Mouse (Mus musculus) cerebellum, adult 2 months (tissue): ENCODE measurements at regions not wholly inside any gene's neighbourhood (a gene's known extent, or its start where the extent isn't known, plus 50 kb on each side); places are given as distances from the start of the nearest gene placed in this dataset.

ENCODE experiments used
- DNase-seq, 2 experiments: peaks; one replicate each; pipeline ENCODE4 v3.0.0; 2021
- H3K27ac ChIP-seq: fragments of 200-500 bp; 2 replicates; pipeline ENCODE4 v1.5.1; 2012; ENCODE audit warnings: low read length, control low read depth, inconsistent platforms; ENCODE audit not compliant: insufficient read depth
- H3K27me3 ChIP-seq: fragments of 200-500 bp; 2 replicates; pipeline ENCODE4 v1.6.1; 2012; ENCODE audit warnings: inconsistent platforms, mild to moderate bottlenecking, low read length, moderate library complexity; ENCODE audit not compliant: control insufficient read depth, insufficient read depth
- H3K4me1 ChIP-seq: fragments of 200-500 bp; 2 replicates; pipeline ENCODE4 v1.6.1; 2011; ENCODE audit warnings: low read length; ENCODE audit not compliant: control insufficient read depth, insufficient read depth
- H3K4me3 ChIP-seq: fragments of 200-500 bp; replicated peaks from 2 replicates; pipeline ENCODE3; 2011; ENCODE audit warnings: mild to moderate bottlenecking, low read depth, low read length, control low read depth; ENCODE audit not compliant: insufficient read depth
- CTCF ChIP-seq: fragments of 200-500 bp; IDR thresholded peaks from 2 replicates; pipeline ENCODE4 v1.5.1; 2011; ENCODE audit warnings: low read depth, mild to moderate bottlenecking, control low read depth, low read length, moderate library complexity, borderline replicate concordance; ENCODE audit not compliant: insufficient read depth
- POLR2A ChIP-seq: fragments of 200-500 bp; IDR thresholded peaks from 2 replicates; pipeline ENCODE4 v1.6.1; 2011; ENCODE audit warnings: low read length, control low read depth, borderline replicate concordance; ENCODE audit not compliant: insufficient read depth
- WGBS: fragments of 180-500 bp; shearing (Covaris S2); methylation state at CpG from one replicate; pipeline ENCODE4 v1.1.7; 2018; 5-methylcytosine and 5-hydroxymethylcytosine counted together

DNA sequence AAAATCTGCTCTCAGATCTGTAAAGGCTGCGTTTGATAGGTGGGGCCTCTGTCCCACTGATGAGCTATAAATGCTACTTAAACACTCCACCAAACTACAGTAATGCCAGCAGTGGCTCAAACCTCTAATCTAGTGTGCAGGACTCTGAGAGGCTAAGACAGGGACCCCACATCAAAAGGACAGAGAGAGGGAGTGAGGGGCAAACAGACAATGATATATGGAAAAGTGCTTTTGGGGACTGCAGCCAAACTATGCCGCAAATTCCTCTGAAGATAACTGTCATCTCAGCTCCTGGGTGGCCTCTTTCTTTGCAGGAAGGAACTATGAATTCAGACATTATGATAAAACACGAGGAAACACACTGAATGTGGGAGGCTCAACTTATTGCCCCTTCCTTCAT, 138.9 kb upstream of the Ddit4l start:
- Histone ChIP-seq H3K27me3 (no peaks in the 10 kb centered on the region), H3K4me3 (no peak overlapping the region), H3K27ac (no peak overlapping the region), H3K4me1 (peaks cover 2% of the 10 kb centered on the region; the same call in 1 of the 2 replicates)
- TF ChIP-seq POLR2A: no peak
- no peak for TF ChIP-seq CTCF
- no peak for DNase-seq
- 64% methylated on average over 3 of the region's 3 CpGs for whole genome bisulfite sequencing

DNA sequence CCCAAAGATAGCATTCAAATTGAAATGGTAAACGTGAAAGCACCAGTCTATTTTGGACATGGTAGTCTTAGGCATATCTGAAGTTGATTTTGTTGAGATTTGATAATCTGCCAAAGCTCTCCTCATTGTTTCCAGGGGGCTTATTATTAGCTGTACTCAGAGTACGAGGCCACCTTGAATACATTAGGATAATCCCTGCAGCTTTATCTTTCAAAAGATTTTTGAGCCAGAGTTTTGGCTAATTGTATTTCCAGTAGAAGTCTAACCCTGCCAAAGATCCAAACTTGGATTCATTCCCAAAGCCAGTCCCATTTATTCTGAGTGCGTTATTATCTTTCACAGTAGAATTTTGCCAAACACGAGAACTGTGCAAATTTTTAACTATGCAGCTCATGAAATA, 138.4 kb upstream of the Ddit4l start:
- 7% methylated on average over 4 of the region's 4 CpGs for WGBS
- Histone ChIP-seq H3K4me3 (no peak overlapping the region), H3K27ac (no peak overlapping the region), H3K4me1 (peaks cover 2% of the 10 kb centered on the region; the same call in 1 of the 2 replicates), H3K27me3 (no peaks in the 10 kb centered on the region)
- no peak for TF ChIP-seq POLR2A
- no peak for TF ChIP-seq CTCF
- DNase-seq: peak in 1 of 2 experiments; percentile 29

DNA sequence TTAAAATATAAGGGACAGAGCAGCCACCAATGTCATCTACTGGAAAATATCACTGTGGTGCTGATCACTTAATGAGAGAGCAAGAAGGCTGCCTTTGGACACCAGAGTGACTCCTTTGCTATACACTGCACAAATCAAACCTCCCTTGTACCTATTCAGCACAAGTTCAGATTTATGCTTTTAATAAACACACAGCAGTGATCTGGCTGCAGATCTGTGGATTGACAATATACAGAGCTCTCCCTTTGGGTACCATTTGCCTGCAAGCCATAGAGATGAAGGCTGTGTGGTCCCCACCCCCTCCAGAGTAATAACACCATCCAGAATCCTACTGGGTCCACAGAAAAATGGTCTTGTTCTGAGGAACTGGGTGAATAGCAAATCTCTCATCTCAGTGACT, 131.8 kb upstream of the Ddit4l start:
- Histone ChIP-seq H3K27ac (no peak overlapping the region), H3K27me3 (no peaks in the 10 kb centered on the region), H3K4me3 (no peak overlapping the region), H3K4me1 (no peaks in the 10 kb centered on the region)
- TF ChIP-seq CTCF (no peak), POLR2A (no peak)
- no peak for DNase-seq

DNA sequence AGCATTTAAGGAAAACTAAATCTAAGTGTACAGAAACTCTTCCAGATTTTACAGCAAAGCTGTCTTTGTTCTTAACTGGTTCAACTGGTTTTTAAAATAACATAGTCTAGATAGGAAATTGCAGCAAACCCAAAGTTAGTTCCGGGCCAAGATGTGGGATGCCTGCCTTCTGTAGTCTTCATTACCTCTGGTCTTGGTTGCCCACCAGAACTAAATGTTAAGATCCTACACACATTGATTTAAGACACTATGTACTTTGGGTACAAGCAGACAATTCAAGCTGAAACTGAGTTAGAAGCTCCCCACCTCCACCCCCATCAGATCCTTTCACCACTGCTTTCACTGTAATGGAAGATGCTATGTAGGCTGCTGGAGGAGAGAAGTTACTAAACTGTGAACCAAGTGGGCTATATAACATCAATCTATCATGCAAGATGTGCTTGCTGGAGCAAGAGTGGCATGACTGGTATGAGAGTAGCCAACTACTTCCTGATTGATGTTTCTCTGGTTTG, 129.8 kb upstream of the Ddit4l start:
- H3K4me1 ChIP-seq: no peaks in the 10 kb centered on the region
- H3K27me3 ChIP-seq: no peaks in the 10 kb centered on the region
- TF ChIP-seq POLR2A: no peak
- no peak for TF ChIP-seq CTCF
- 95% methylated on average over 1 of the region's 1 CpGs for WGBS
- no peak for DNase-seq
- H3K4me3 ChIP-seq: no peak overlapping the region
- H3K27ac ChIP-seq: no peak overlapping the region

DNA sequence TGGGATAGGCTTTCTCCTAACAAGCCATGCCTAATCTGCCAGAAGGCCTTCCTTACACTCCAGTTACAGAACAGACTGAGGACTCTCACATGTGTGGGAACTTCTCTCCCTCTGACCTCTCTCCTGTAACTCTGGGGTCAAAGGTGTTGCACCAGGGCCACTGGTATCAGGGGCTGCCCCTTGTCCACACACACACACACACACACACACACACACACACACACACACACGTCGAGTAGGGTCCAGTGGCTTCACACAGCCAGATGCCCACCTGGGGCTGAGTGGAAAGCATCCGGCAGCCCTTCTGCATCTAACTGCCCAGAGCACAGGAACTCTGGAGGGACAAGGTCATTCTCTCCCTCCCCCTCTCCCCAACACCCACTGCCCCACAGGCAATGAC, 123.1 kb upstream of the Ddit4l start:
- Histone ChIP-seq H3K27me3 (no peaks in the 10 kb centered on the region), H3K4me3 (no peak overlapping the region), H3K27ac (no peak overlapping the region), H3K4me1 (no peaks in the 10 kb centered on the region)
- DNase-seq: no peak
- WGBS: 32% methylated on average over 3 of the region's 3 CpGs
- TF ChIP-seq CTCF (no peak), POLR2A (no peak)

DNA sequence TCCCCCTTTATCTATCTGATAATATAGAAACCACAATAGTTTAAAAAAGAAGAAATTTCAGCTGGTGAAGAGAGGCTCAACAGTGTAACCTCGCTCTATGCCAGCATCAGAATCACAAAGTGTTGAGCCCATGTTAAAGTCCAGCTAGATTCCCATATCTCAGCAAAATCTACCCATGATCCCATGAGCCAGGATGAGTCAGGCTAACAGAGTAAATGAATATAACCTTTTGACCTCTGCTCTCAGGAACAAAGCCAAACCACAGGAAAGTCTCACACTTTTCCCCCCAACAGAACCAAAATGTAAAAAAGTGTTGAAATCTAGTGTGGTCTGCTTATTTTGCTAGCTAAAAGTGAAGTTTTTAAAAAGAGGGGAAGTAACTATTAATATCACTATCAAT, 110.1 kb upstream of the Ddit4l start:
- 96% methylated on average over 1 of the region's 1 CpGs for WGBS
- no peak for DNase-seq
- H3K4me3 ChIP-seq: no peak overlapping the region
- TF ChIP-seq POLR2A (no peak), CTCF (no peak)
- H3K27ac ChIP-seq: no peak overlapping the region
- no peaks in the 10 kb centered on the region for H3K27me3 ChIP-seq
- H3K4me1 ChIP-seq: peaks cover 17% of the 10 kb centered on the region

DNA sequence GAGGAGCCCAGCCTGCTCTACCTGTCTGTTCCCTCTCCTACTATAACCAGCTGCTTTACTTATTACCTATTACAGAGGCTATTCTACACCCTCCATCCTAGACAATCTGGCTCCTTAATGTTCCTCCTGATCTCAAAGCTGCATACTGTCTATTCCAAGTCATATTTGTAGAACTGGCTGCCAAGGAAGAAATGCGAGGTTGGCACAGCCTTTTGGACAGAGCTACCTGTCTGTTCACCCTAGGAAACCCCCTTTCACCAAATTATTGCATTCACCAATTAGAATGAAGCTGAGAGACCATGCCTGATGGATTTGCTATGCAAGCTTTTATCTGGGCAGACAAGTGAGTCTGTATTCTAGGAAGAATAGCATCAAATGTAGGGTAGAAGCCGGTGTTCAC, 109.0 kb upstream of the Ddit4l start:
- H3K4me1 ChIP-seq: peaks cover 17% of the 10 kb centered on the region
- H3K27me3 ChIP-seq: no peaks in the 10 kb centered on the region
- no peak for TF ChIP-seq CTCF
- TF ChIP-seq POLR2A: no peak
- no peak overlapping the region for H3K27ac ChIP-seq
- H3K4me3 ChIP-seq: no peak overlapping the region
- 44% methylated on average over 2 of the region's 2 CpGs for WGBS
- DNase-seq: peak; percentile 9 to 25

DNA sequence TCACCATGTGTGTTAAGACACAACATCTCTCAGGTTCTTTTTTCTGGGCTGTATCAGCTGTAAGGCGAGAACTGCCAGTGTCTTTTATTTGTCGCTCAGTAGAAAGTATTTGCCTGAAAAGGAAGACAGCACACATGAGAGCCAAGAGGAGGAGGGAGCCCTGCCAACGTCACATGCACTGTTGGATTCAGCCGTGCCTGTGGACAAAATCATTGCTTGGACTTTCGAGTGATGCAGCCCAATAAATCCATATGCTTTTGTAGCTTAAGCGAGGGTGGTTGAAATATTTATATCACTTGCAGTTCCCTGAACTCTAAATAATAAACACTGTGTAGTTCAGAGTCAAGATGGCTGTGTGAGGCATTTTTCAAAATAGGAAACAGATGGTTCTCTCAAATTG, 108.4 kb upstream of the Ddit4l start:
- Histone ChIP-seq H3K4me1 (peaks cover 17% of the 10 kb centered on the region), H3K27ac (no peak overlapping the region), H3K27me3 (no peaks in the 10 kb centered on the region), H3K4me3 (no peak overlapping the region)
- WGBS: 3% methylated on average over 6 of the region's 6 CpGs
- TF ChIP-seq CTCF (no peak), POLR2A (no peak)
- peak; percentile 72 to 83 for DNase-seq

DNA sequence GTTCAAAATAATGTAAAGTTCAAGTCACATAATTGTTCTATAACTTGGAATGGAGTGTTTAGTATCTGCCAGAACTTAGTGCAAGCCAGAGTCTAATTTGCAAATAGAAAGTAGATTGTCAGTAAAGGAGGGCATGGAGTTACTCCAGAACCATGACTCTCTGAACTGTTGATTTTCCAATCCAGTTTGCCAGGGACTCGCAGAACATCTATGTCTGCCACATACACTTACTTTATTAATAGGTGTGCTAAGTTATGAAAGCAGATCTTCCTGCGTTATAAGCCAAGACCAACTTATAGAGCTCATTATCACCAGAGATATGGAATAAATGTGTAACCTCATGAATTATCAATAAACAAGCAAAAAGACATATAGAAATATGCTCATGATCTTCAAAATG, 107.2 kb upstream of the Ddit4l start:
- no peak overlapping the region for H3K27ac ChIP-seq
- no peaks in the 10 kb centered on the region for H3K27me3 ChIP-seq
- H3K4me3 ChIP-seq: no peak overlapping the region
- TF ChIP-seq CTCF (no peak), POLR2A (no peak)
- DNase-seq: no peak
- WGBS: 99% methylated on average over 2 of the region's 2 CpGs
- peaks cover 17% of the 10 kb centered on the region for H3K4me1 ChIP-seq
